Mouse (Mus musculus) neural tube, embryonic 10.5 days (tissue): ENCODE measurements around the gene Npnt.

Source experiments
- DNase-seq: peaks from one replicate; pipeline ENCODE4 v3.0.0-alpha.2; 2017; ENCODE audit warnings: low spot score; ENCODE audit errors: extremely low spot score

Npnt gene

GRCm38 (mm10) chr3:132893044-132893443 is 57.0 kb downstream of the Npnt start:
- DNase-seq, result no peak

GRCm38 (mm10) chr3:132892481-132892880 is 57.6 kb downstream of the Npnt start:
- DNase-seq, result no peak

GRCm38 (mm10) chr3:132887074-132887848 is 62.8 kb downstream of the Npnt start:
- no peak for DNase-seq

- DNase-seq, result no peak
These were observed 63.6 kb downstream of the Npnt start for GRCm38 (mm10) chr3:132886419-132887050.

- DNase-seq, result no peak
These were observed 65.6 kb downstream of the Npnt start for GRCm38 (mm10) chr3:132884459-132884858.

- no peak for DNase-seq
These were observed 66.8 kb downstream of the Npnt start for GRCm38 (mm10) chr3:132883256-132883655.

GRCm38 (mm10) chr3:132880826-132881225 is 69.3 kb downstream of the Npnt start:
- DNase-seq, result no peak

- no peak for DNase-seq
These were observed 69.7 kb downstream of the Npnt start for GRCm38 (mm10) chr3:132880361-132880760.

GRCm38 (mm10) chr3:132876933-132877676 is 73.0 kb downstream of the Npnt start:
- DNase-seq, result no peak

- DNase-seq, result no peak
These were observed 73.9 kb downstream of the Npnt start for GRCm38 (mm10) chr3:132876011-132876708.

- no peak for DNase-seq
These were observed 76.8 kb downstream of the Npnt start for GRCm38 (mm10) chr3:132873251-132873650.

- DNase-seq, result no peak
These were observed 78.7 kb downstream of the Npnt start for GRCm38 (mm10) chr3:132871318-132871904.

GRCm38 (mm10) chr3:132870079-132870478 is 80.0 kb downstream of the Npnt start:
- DNase-seq, result no peak

- DNase-seq, result no peak
These were observed 81.3 kb downstream of the Npnt start for GRCm38 (mm10) chr3:132868838-132869237.

- DNase-seq, result no peak
These were observed 83.1 kb downstream of the Npnt start for GRCm38 (mm10) chr3:132866984-132867383.

GRCm38 (mm10) chr3:132865596-132865995 is 84.5 kb downstream of the Npnt start:
- no peak for DNase-seq

GRCm38 (mm10) chr3:132864986-132865385 is 85.1 kb downstream of the Npnt start:
- DNase-seq, result no peak

GRCm38 (mm10) chr3:132864329-132864919 is 85.7 kb downstream of the Npnt start:
- no peak for DNase-seq

GRCm38 (mm10) chr3:132863843-132864242 is 86.2 kb downstream of the Npnt start:
- no peak for DNase-seq

GRCm38 (mm10) chr3:132860796-132861195 is 89.3 kb downstream of the Npnt start:
- DNase-seq, result no peak

- DNase-seq, result no peak
These were observed 90.5 kb downstream of the Npnt start for GRCm38 (mm10) chr3:132859573-132859972.
